Mouse (Mus musculus): ENCODE data around the gene Emc9. TPM values are rescaled to one million over a fixed set of nuclear protein-coding genes. Genes with fewer than 3 reads are reported as not detected.

The Emc9 gene
- total RNA-seq, 2 experiments from 2014 or later: 40.9 to 47.0 TPM

Other genes starting within 250 kb of the Emc9 start
- 10 to 100 TPM; 82.9 to 85.8 TPM for gene Dhrs4, start 106.5 kb downstream of the Emc9 start, total RNA-seq (2021)
- gene Carmil3, start 94.7 kb downstream of the Emc9 start, total RNA-seq (2021): 10 to 100 TPM; 19.6 to 25.4 TPM
- 1 to 10 TPM in 1 of 2 experiments, under 1 TPM in 1; 0.53 to 1.1 TPM for gene Cpne6, start 74.9 kb downstream of the Emc9 start, total RNA-seq (2021)
- not detected for gene Nrl, start 60.3 kb downstream of the Emc9 start, total RNA-seq (2021)
- 10 to 100 TPM; 63.4 to 64.0 TPM for gene Pck2, start 45.0 kb downstream of the Emc9 start, total RNA-seq (2021)
- 10 to 100 TPM; 84.6 to 91.6 TPM for gene Dcaf11, start 25.3 kb downstream of the Emc9 start, total RNA-seq (2021)
- gene A730061H03Rik, start 24.9 kb downstream of the Emc9 start, total RNA-seq (2021): 1 to 10 TPM; 1.0 to 1.2 TPM
- gene Fitm1, start 9.7 kb downstream of the Emc9 start, total RNA-seq (2021): 1 to 10 TPM; 6.5 to 10.0 TPM
- gene Psme1, start 7.2 kb downstream of the Emc9 start, total RNA-seq (2021): 100 to 1,000 TPM; 302 to 310 TPM
- gene Psme2, start 5.8 kb upstream of the Emc9 start, total RNA-seq (2021): 100 to 1,000 TPM; 336 to 355 TPM
- gene Rnf31, start 6.4 kb upstream of the Emc9 start, total RNA-seq (2021): 10 to 100 TPM; 35.0 to 40.3 TPM
- 10 to 100 TPM; 19.1 to 19.9 TPM for gene Irf9, start 18.3 kb upstream of the Emc9 start, total RNA-seq (2021)
- 1 to 10 TPM; 8.0 to 8.6 TPM for gene Rec8, start 32.7 kb upstream of the Emc9 start, total RNA-seq (2021)
- gene Ipo4, start 50.7 kb upstream of the Emc9 start, total RNA-seq (2021): 100 to 1,000 TPM in 1 of 2 experiments, 10 to 100 TPM in 1; 96.8 to 108 TPM
- 1 to 10 TPM; 3.8 to 4.5 TPM for gene Gm49378, start 52.6 kb upstream of the Emc9 start, total RNA-seq (2021)
- gene Tm9sf1, start 58.5 kb upstream of the Emc9 start, total RNA-seq (2021): 100 to 1,000 TPM in 1 of 2 experiments, 10 to 100 TPM in 1; 98.6 to 102 TPM
- gene Tssk4, start 64.9 kb upstream of the Emc9 start, total RNA-seq (2021): 1 to 10 TPM; 1.7 to 2.8 TPM
- 10 to 100 TPM; 57.4 to 63.3 TPM for gene Mdp1, start 75.2 kb upstream of the Emc9 start, total RNA-seq (2021)
- gene Gmpr2, start 86.6 kb upstream of the Emc9 start, total RNA-seq (2021): 10 to 100 TPM; 29.2 to 29.7 TPM
- gene Nedd8, start 86.8 kb upstream of the Emc9 start, total RNA-seq (2021): 100 to 1,000 TPM; 316 to 337 TPM
- gene Tinf2, start 96.5 kb upstream of the Emc9 start, total RNA-seq (2021): 10 to 100 TPM; 33.0 to 33.2 TPM
- 1 to 10 TPM; 1.4 to 1.8 TPM for gene Tgm1, start 128.6 kb upstream of the Emc9 start, total RNA-seq (2021)
- gene Rabggta, start 137.0 kb upstream of the Emc9 start, total RNA-seq (2021): 10 to 100 TPM; 23.8 to 25.7 TPM
- gene Dhrs1, start 160.4 kb upstream of the Emc9 start, total RNA-seq (2021): 10 to 100 TPM; 74.1 to 77.7 TPM
- 10 to 100 TPM; 24.5 to 27.1 TPM for gene Nop9, start 160.4 kb upstream of the Emc9 start, total RNA-seq (2021)
- 10 to 100 TPM in 1 of 2 experiments, 1 to 10 TPM in 1; 4.6 to 12.0 TPM for gene Cideb, start 173.2 kb upstream of the Emc9 start, total RNA-seq (2021)
- gene Ltb4r2, start 176.1 kb upstream of the Emc9 start, total RNA-seq (2021): under 1 TPM; 0.17 to 0.34 TPM
- 1 to 10 TPM; 1.3 to 2.9 TPM for gene Ltb4r1, start 180.7 kb upstream of the Emc9 start, total RNA-seq (2021)
- 10 to 100 TPM; 10.4 to 10.9 TPM for gene Adcy4, start 198.8 kb upstream of the Emc9 start, total RNA-seq (2021)
- 10 to 100 TPM in 1 of 2 experiments, 1 to 10 TPM in 1; 8.4 to 12.2 TPM for gene Ripk3, start 203.6 kb upstream of the Emc9 start, total RNA-seq (2021)
- gene Nfatc4, start 237.8 kb upstream of the Emc9 start, total RNA-seq (2021): 10 to 100 TPM; 47.0 to 49.4 TPM

Measured in adrenal gland, postnatal 4 days (tissue).